Mouse (Mus musculus): ENCODE measurements around the gene Pck2. TPM values are rescaled to one million over a fixed set of nuclear protein-coding genes. Genes with fewer than 3 reads are reported as not detected.

Pck2 gene
- polyA plus RNA-seq, 1 experiment from 2014 or later: 23.3 TPM

- H3K27me3 ChIP-seq (replicated peaks; ENCODE audit: control insufficient read depth, insufficient read depth, low read length): no peaks in the 10 kb centered on the region
- H3K4me1 ChIP-seq (replicated peaks; ENCODE audit: control insufficient read depth, insufficient read depth, low read length): peaks cover 18% of the 10 kb centered on the region
- 95% methylated on average over 2 of the region's 2 CpGs for WGBS
- ATAC-seq: no peak
- no peak overlapping the region for H3K9ac ChIP-seq (replicated peaks; ENCODE audit: low read depth, low read length)
- H3K36me3 ChIP-seq (ENCODE audit: control insufficient read depth, insufficient read depth): peaks cover 2% of the 10 kb centered on the region; the same call in 1 of the 2 replicates
- H3K27ac ChIP-seq (ENCODE audit: low read length): no peak overlapping the region
- no peaks in the 10 kb centered on the region for H3K9me3 ChIP-seq (ENCODE audit: control insufficient read depth, low read length)
- no peak overlapping the region for H3K4me3 ChIP-seq (replicated peaks; ENCODE audit: low read length)
- no peak overlapping the region for H3K4me2 ChIP-seq (ENCODE audit: low read length)
Measured at GRCm38 (mm10) chr14:55586149-55586548, 46.1 kb downstream of the Pck2 start.

DNA sequence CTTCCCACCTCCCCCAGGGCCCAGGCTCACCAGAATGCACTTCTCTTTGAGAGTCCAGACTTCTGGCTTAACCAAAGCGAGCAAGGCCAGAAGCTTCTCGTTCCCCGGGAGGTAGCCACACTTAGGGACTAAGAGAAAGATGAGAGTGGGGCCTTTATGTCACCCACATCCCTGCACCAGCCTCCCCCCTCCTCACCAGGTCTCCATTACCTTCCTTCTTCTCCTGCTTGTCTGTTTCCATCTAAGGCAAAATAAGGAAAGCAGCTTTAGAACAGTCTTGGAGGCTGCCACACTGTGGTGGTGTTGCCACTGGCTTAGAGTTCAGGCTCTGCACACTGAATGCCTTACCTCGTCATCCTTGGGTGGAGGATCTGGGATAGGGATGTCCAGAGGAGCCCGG is 49.2 kb downstream of the Pck2 start:
- H3K4me3 ChIP-seq (replicated peaks; ENCODE audit: low read length): no peak overlapping the region
- 94% methylated on average over 5 of the region's 5 CpGs for WGBS
- H3K27me3 ChIP-seq (replicated peaks; ENCODE audit: control insufficient read depth, insufficient read depth, low read length): no peaks in the 10 kb centered on the region
- peaks cover 37% of the 10 kb centered on the region for H3K4me1 ChIP-seq (replicated peaks; ENCODE audit: control insufficient read depth, insufficient read depth, low read length)
- ATAC-seq: no peak
- no peak overlapping the region for H3K4me2 ChIP-seq (ENCODE audit: low read length)
- no peaks in the 10 kb centered on the region for H3K9me3 ChIP-seq (ENCODE audit: control insufficient read depth, low read length)
- no peak overlapping the region for H3K27ac ChIP-seq (ENCODE audit: low read length)
- peaks cover 2% of the 10 kb centered on the region; the same call in 1 of the 2 replicates for H3K36me3 ChIP-seq (ENCODE audit: control insufficient read depth, insufficient read depth)
- no peak overlapping the region for H3K9ac ChIP-seq (replicated peaks; ENCODE audit: low read depth, low read length)

DNA sequence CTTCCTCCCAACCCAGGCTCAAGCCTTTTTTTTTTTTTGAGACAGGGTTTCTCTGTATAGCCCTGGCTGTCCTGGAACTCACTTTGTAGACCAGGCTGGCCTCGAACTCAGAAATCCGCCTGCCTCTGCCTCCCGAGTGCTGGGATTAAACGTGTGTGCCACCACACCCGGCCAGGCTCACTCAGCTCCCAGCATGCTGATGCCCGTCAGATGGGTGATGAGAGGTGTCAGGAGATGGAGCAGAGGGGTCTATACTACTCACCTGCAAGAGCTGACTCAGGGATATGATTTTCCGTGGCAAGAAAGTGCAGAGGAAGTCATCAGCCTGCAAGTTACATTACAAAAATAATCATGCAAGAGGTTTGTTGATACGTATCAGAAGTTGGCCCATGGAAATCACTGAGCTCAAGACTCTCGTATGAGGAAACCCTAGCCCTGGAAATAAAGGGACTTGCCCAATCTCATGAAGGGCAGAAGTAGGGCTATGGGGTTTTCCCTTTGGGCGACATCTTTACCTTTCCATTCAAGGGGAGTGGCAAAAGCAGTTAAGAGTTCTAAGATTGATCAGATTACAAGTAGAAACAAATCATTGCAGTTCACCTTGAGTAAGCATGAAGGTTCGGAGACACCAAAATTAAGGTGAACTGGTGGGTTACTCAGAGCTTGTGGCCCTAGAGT is 49.8 kb downstream of the Pck2 start:
- WGBS: 89% methylated on average over 11 of the region's 11 CpGs
- Histone ChIP-seq H3K27me3 (replicated peaks; ENCODE audit: control insufficient read depth, insufficient read depth, low read length) (no peaks in the 10 kb centered on the region), H3K9ac (replicated peaks; ENCODE audit: low read depth, low read length) (peak overlapping the region; percentile 90), H3K36me3 (ENCODE audit: control insufficient read depth, insufficient read depth) (peaks cover 2% of the 10 kb centered on the region; the same call in 1 of the 2 replicates), H3K4me3 (replicated peaks; ENCODE audit: low read length) (peak overlapping the region; percentile 95), H3K27ac (ENCODE audit: low read length) (peak overlapping the region; percentile 96; the same call in 1 of the 2 replicates), H3K4me1 (replicated peaks; ENCODE audit: control insufficient read depth, insufficient read depth, low read length) (peaks cover 31% of the 10 kb centered on the region), H3K9me3 (ENCODE audit: control insufficient read depth, low read length) (no peaks in the 10 kb centered on the region), H3K4me2 (ENCODE audit: low read length) (peak overlapping the region; percentile 91)
- ATAC-seq: no peak

GRCm38 (mm10) chr14:55590748-55591330 is 50.8 kb downstream of the Pck2 start, which contains the start of gene Psme2:
Gene Psme2 (minus strand): TSS chr14:55591113.
- Histone ChIP-seq H3K27me3 (replicated peaks; ENCODE audit: control insufficient read depth, insufficient read depth, low read length) (no peaks in the 10 kb centered on the region), H3K4me3 (replicated peaks; ENCODE audit: low read length) (peak within 1 kb of the TSS; percentile 95), H3K9me3 (ENCODE audit: control insufficient read depth, low read length) (no peaks in the 10 kb centered on the region), H3K4me2 (ENCODE audit: low read length) (peak within 1 kb of the TSS; percentile 91), H3K27ac (ENCODE audit: low read length) (peak within 1 kb of the TSS; percentile 96), H3K4me1 (replicated peaks; ENCODE audit: control insufficient read depth, insufficient read depth, low read length) (peaks cover 27% of the 10 kb centered on the region), H3K9ac (replicated peaks; ENCODE audit: low read depth, low read length) (peak within 1 kb of the TSS; percentile 90), H3K36me3 (ENCODE audit: control insufficient read depth, insufficient read depth) (peaks cover 8% of the 10 kb centered on the region)
- WGBS: under 1% methylated on average over 22 of the region's 22 CpGs
- peak; percentile 96 for ATAC-seq

- Histone ChIP-seq H3K27ac (ENCODE audit: low read length) (peak within 1 kb of the TSS; percentile 96), H3K4me2 (ENCODE audit: low read length) (peak within 1 kb of the TSS; percentile 91), H3K9me3 (ENCODE audit: control insufficient read depth, low read length) (no peaks in the 10 kb centered on the region), H3K36me3 (ENCODE audit: control insufficient read depth, insufficient read depth) (peaks cover 14% of the 10 kb centered on the region), H3K4me1 (replicated peaks; ENCODE audit: control insufficient read depth, insufficient read depth, low read length) (peaks cover 27% of the 10 kb centered on the region), H3K4me3 (replicated peaks; ENCODE audit: low read length) (peak within 1 kb of the TSS; percentile 95), H3K27me3 (replicated peaks; ENCODE audit: control insufficient read depth, insufficient read depth, low read length) (no peaks in the 10 kb centered on the region), H3K9ac (replicated peaks; ENCODE audit: low read depth, low read length) (peak within 1 kb of the TSS; percentile 90)
- 0% methylated on average over 33 of the region's 33 CpGs for WGBS
- peak; percentile 90 for ATAC-seq
Measured at GRCm38 (mm10) chr14:55591331-55591891, 51.3 kb downstream of the Pck2 start, which contains the start of gene Rnf31. Gene Rnf31 (plus strand): TSS chr14:55591708.

DNA sequence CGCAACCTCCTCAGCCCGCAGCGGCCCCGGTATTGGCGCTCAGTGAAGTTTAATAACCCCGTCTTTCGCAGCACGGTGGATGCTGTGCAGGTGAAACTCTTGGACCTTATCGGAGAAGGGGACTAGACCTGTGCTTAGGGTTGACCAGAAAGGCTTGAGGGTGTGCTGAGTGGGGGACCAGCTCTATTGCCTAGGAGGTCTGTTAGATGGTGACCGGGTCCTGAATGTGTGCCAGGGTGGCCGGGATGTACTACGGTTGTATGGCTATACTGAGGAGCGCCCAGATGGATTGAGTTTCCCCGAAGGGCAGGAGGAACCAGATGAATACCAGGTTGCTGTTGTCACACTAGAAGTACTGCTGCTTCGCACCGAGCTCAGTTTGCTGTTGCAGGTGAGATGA is 52.2 kb downstream of the Pck2 start:
- Histone ChIP-seq H3K27me3 (replicated peaks; ENCODE audit: control insufficient read depth, insufficient read depth, low read length) (no peaks in the 10 kb centered on the region), H3K9me3 (ENCODE audit: control insufficient read depth, low read length) (no peaks in the 10 kb centered on the region), H3K4me1 (replicated peaks; ENCODE audit: control insufficient read depth, insufficient read depth, low read length) (peaks cover 27% of the 10 kb centered on the region), H3K9ac (replicated peaks; ENCODE audit: low read depth, low read length) (peak overlapping the region; percentile 90), H3K27ac (ENCODE audit: low read length) (no peak overlapping the region), H3K36me3 (ENCODE audit: control insufficient read depth, insufficient read depth) (peaks cover 19% of the 10 kb centered on the region), H3K4me2 (ENCODE audit: low read length) (peak overlapping the region; percentile 91), H3K4me3 (replicated peaks; ENCODE audit: low read length) (peak overlapping the region; percentile 95)
- WGBS: 8% methylated on average over 16 of the region's 16 CpGs
- no peak for ATAC-seq

- H3K9ac ChIP-seq (replicated peaks; ENCODE audit: low read depth, low read length): no peak overlapping the region
- ATAC-seq: no peak
- no peak overlapping the region for H3K4me2 ChIP-seq (ENCODE audit: low read length)
- H3K9me3 ChIP-seq (ENCODE audit: control insufficient read depth, low read length): no peaks in the 10 kb centered on the region
- H3K27me3 ChIP-seq (replicated peaks; ENCODE audit: control insufficient read depth, insufficient read depth, low read length): no peaks in the 10 kb centered on the region
- H3K27ac ChIP-seq (ENCODE audit: low read length): no peak overlapping the region
- peaks cover 31% of the 10 kb centered on the region for H3K36me3 ChIP-seq (ENCODE audit: control insufficient read depth, insufficient read depth)
- WGBS: 80% methylated on average over 13 of the region's 13 CpGs
- no peak overlapping the region for H3K4me3 ChIP-seq (replicated peaks; ENCODE audit: low read length)
- peaks cover 19% of the 10 kb centered on the region for H3K4me1 ChIP-seq (replicated peaks; ENCODE audit: control insufficient read depth, insufficient read depth, low read length)
Measured at GRCm38 (mm10) chr14:55596036-55596690, 56.1 kb downstream of the Pck2 start.

- 95% methylated on average over 21 of the region's 21 CpGs for WGBS
Measured at GRCm38 (mm10) chr14:55598521-55599390, 58.7 kb downstream of the Pck2 start.

More at GRCm38 (mm10) chr14:55598521-55599390, 58.7 kb downstream of the Pck2 start:
- no peak for ATAC-seq
- H3K27ac ChIP-seq (ENCODE audit: low read length): no peak overlapping the region
- H3K27me3 ChIP-seq (replicated peaks; ENCODE audit: control insufficient read depth, insufficient read depth, low read length): no peaks in the 10 kb centered on the region
- no peak overlapping the region for H3K9ac ChIP-seq (replicated peaks; ENCODE audit: low read depth, low read length)
- no peak overlapping the region for H3K4me3 ChIP-seq (replicated peaks; ENCODE audit: low read length)
- peaks cover under 1% of the 10 kb centered on the region; the same call in 1 of the 2 replicates for H3K4me1 ChIP-seq (replicated peaks; ENCODE audit: control insufficient read depth, insufficient read depth, low read length)
- H3K9me3 ChIP-seq (ENCODE audit: control insufficient read depth, low read length): no peaks in the 10 kb centered on the region
- peaks cover 38% of the 10 kb centered on the region for H3K36me3 ChIP-seq (ENCODE audit: control insufficient read depth, insufficient read depth)
- no peak overlapping the region for H3K4me2 ChIP-seq (ENCODE audit: low read length)
